Mouse (Mus musculus): ENCODE measurements around the gene Vil1.
A peak's percentile ranks its signal among the peaks of the same experiment; 100 is the strongest.
"Not testable (repeated sequence)": the region's sequence is repeated elsewhere in the genome, so short reads cannot be mapped to it uniquely, and the experiment has no call there.

Gene Vil1

DNA sequence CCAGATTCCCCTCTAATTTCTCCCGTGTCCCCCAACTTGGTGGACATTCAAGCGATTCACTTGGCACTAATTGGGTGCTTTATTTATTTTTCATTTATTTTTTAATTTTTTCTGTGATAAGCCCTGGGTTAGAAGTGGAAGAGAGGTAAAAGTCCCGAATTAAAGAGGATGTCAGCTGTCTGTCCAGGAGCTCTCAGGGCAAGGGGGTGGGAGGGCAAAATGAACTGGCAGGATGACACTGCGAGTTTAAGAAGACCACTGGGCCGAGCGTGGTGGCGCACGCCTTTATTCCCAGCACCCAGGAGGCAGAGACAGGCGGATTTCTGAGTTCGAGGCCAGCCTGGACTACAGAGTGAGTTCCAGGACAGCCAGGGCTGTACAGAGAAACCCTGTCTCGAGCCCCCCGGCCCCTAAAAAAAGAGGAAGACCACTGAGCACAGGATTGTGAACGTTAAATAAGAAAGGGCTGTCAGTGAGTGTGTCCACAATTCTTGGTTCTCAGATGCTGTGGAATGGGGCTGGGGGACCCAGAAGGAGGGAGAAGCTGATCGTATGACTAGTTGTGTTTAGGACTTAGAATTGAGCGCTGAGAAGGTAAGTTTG is 21.7 kb upstream of the Vil1 start:
- DNase-seq = no peak

DNA sequence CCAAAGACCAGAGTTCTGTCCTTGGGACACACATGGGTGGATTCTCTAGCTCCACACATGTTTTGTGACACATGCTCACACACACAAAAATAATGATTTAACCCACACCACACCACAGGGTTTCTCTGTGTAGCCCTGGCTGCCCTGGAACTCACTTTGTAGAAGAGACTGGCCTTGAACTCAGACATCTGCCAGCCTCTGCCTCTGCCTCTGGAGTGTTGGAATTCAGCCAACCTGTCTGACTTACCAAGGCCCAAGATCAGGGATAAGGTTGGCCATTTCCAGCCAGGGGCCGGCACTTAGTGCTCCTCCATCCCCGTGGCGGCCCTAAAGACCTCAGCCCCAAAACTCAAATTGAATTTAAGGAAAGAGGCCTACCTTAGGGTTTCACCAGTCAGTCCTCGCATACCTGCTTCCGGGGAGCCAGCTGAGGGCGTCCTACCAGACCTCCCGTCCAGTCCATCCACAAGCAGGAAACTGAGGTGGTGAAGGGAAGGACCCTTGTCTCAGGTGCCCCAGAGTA is 20.7 kb upstream of the Vil1 start:
- no peak for DNase-seq

DNA sequence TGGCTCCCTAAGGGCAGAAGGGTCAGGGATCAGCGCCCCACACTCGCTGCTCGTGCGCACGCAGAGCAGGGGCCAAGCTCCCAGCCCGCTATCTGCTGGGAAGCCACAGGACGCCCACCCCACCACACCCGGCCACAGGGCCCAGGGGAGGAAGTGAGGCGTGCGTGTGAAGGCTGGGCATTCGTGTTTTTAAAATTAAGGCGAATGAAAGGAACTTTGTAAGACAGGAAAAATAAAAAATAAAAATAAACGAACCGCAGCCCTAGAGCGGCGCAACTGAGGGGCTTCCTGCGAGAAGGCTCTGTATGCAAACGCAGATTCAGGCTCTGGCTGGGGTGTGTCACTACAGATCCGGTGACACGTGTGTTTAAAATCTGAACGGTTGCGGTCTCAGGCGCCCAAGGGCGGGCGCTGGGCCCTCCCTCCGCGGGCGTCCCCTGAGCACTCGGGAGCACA is 19.3 kb upstream of the Vil1 start:
- peak; percentile 76 for DNase-seq

DNA sequence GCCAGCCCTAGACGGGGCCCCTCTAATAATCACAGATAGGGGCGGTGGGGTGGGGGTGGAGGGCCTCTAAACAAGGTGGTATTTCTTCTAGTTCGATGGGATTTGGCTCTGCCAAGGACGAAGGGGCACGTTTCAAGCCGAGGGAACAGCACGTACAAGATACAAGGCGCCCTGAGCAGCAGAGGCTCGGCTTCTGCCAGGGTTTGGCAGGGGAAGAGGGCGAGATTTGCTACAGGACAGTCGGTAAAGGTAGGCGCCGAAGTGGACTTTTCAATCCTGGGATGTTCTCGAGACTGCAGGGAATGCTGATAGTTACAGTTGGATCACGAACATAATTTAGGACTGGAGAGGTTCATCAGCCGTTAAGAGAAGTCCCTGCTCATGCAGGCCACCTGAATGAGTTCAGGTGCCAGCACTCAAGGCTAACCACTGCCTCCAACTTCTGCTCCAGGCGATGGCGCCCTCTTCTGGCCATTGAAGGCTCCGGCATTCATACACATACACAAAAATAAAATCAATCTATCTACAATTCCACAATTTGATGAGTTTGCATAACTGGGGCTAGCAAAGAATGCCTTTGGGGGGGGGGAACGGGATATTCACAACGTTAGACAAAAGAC is 18.8 kb upstream of the Vil1 start:
- DNase-seq = peak; percentile 80

- DNase-seq = peak; percentile 96
Observed at GRCm38 (mm10) chr1:74390924-74391748, 18.0 kb upstream of the Vil1 start, which contains the start of gene Ctdsp1. Gene Ctdsp1 (plus strand): TSS chr1:74391509.

GRCm38 (mm10) chr1:74391844-74392441 is 17.2 kb upstream of the Vil1 start:
- DNase-seq = peak; percentile 86

DNA sequence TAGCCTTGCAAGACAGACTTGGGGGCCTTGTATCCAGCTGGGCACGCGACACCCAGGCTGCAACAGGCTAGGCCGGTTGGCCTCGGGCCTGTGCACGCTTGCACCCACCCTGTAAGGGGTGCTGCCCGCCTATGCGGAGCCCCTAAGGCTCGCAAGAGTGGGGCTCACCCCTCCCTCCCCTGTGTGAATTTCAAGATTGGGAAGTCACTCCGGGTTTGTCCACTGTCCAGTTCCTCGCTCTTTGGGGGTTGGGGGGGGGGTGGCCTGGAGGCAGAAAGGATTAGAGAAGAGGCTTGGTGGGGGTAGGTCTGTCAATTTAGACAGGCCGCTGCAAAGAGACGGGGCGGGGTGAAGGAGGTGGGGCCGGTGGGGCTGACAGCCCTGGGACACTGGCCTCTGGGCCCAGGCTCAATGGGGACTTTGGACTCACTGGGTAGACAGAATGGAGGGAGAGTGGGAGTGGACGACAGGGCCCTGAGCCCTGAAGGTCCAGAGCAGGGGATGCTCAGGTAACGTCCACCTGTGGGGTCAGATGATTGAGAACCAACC is 16.7 kb upstream of the Vil1 start:
- no peak for DNase-seq

DNA sequence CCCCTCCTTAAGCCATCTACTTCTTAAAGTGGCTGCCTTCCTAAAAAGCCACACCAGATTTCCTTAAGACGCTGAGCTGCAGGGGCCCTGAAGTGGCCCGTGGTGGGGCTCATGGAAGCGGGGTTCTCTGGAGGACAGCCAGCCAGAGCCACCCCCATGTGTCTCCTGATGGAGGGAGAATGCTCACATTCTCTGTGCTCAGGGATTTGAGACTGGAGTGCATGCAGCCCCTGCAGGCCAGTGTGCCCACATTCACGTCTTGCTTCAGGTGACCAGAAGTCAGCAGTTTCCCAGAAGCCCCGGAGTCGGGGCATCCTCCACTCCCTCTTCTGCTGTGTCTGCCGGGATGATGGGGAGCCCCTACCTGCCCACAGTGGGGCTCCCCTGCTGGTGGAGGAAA is 16.2 kb upstream of the Vil1 start:
- DNase-seq = no peak

GRCm38 (mm10) chr1:74393697-74394096 is 15.5 kb upstream of the Vil1 start:
- DNase-seq = no peak

DNA sequence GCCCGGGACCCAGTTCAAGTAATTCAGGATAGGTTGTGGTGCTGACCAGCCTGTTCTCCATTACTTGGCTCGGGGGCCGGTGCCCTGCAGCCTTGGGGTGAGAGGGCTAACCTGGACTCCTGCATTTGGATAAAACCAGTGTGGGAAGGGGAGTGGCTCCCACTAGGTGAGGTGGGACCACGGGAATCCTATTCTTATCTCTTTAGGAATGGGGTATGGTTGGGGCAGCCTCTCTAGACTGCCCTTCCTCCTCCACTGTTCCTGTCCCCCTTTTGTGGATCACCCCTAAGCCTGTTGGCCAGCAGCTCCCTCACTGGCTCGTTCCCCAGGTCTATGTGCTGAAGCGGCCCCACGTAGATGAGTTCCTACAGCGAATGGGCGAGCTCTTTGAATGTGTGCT is 14.9 kb upstream of the Vil1 start:
- no peak for DNase-seq

- no peak for DNase-seq
Observed at GRCm38 (mm10) chr1:74394858-74395257, 14.3 kb upstream of the Vil1 start.

DNA sequence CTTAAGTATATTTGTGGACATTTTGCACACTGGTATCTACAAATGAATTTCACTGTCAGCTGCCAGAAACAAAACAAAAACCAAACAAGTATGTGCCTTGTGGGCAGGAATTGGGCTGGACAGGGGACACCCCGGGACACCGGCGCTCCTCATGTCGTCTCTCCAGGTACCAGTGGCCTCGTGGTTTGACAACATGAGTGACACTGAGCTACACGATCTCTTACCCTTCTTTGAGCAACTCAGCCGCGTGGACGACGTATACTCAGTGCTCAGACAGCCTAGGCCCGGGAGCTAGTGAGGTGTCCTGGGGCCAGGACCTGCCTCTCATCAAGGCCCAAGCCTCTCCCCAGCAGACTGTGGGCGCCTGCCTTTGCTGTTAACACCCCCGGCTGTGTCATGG is 13.9 kb upstream of the Vil1 start:
- DNase-seq = no peak

DNA sequence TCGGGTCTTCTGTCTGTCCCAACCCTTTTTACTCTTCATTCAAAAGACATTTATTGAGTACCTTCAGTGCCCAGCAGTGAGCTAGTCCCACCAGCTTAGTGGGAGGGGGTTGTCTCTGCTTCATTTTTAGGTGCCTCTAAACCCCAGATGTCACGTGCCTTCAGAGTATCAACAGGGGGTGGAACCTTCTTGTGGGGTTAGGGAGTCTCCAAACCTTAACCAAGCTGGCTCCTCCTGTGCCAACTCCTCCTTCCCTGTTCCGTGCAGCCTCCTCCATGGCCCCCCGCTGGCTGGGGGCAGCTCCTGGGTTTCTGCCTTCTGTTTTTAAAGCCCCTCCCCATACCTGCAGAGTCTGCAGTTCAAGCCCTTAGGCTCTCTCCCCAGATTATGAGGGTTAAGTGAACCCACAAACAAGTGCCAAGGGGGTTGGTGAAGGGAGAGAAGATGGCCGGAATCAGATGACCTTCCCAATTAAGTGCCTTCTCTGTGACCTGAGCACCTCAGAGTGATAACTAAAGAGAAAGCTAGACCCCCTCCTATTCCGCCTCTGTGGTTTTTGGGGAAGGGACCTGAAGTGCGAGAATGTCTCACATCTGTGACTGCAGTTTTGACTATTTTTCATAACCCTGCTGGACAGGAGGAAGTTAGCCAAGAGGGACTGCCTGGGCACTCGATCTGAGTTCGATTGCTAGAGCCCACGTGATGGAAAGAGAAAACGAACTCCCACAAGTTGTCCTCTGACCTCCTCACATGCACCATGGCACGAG is 12.5 kb upstream of the Vil1 start:
- DNase-seq = not testable (repeated sequence)

GRCm38 (mm10) chr1:74397268-74397918 is 11.8 kb upstream of the Vil1 start:
- DNase-seq = peak; percentile 87

DNA sequence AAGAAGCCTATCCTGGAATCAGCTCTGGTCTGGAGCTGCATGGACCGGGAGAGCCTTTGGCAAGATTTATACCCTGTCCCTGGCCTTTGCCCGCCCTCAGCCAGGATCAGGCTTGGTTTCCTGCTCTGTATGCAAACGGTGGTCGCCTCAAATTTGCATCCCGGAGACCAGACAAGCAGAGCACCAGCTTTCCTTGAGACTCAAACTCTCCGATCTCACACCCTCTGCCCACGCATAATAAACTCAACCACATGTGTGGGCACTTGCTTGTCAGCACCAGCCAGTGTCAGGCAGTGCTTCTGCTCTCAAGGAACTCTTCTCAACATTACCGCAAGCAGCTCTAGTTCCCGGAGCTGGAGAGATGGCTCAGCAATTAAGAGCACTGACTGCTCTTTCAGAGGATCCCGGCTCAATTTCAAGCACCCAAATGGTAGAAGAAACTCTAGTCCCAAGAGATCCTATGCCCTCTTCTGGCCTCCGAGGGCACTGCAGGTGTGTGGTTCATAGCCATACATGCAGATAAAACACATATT is 11.2 kb upstream of the Vil1 start:
- DNase-seq = peak; percentile 86

- DNase-seq = no peak
Observed at GRCm38 (mm10) chr1:74400531-74400930, 8.6 kb upstream of the Vil1 start.

DNA sequence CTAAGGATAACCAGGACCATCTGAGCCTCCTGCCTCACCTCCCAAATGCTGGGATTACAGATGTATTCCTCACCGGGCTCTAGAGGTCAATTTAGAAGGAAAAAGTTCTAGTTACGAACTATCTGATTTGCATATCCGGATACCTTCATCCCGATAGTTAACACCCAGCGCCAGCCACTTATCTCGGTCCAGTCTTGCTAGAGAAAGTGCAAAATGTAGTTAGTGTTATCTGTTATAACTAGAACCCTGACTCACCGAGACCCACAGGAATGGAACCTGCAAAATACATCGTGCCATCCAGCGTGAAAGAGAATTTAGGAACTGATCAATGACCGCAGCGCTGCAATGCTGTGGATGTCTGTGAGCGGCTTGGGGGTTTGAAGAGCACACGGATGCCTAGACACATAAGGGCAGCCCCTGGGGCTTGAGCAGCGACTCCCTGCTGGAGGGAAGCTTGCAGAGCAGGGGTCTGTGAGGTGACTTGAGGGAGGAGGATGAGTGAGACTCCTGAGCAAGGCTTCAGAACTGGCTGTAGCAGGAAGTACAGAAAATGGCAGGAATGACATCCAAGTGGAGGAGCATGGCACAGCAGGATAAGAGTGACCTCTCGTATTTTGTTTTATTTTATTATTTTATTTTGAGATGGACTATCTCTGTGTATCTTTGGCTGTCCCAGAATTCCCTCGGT is 8.0 kb upstream of the Vil1 start:
- DNase-seq = no peak

DNA sequence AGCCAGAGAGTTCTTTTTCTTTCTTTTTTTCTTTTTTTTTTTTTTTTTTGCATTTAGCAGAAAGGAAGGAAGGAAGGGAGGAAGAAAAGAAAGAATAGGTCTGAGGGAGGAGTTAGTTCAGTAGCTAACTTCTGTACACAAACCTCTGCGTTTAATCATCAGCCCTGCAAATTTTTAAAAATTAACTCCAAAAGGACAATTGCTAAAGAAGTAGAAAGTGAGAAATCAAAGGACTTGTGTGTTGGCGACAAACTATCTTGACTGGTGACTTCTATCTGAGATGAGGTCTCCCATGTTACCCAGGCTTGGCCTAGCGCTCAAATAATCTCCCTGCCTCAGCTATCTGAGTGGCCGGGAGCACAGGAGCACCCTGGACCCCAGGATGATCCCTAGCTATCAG is 5.0 kb upstream of the Vil1 start:
- DNase-seq = no peak

DNA sequence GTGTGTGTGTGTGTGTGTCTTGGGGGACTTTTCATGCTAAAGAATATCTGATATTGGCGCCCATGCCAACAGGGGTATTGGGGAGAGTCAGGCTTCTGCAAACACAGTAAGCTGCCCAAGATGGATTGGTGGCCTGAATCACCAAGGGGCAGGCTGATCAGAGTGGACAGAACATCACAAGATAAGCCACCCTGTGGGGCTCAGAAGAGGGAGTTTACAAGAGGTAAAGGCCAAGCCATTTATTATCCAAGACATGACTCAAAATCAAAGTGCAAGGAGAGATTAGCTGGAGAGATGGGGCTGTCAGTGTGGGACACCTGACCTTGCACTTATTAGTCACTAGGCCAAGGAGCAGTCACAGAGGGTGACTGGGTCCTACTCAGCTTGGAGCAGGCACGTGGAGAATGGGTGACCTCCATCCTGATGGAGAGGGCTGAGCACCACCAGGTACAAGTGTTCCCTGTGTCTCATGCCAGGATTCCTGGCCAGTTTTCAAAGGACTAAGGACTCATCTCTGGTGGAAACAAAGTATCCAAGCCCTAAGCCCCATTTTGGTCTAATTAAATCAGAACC is 2.7 kb downstream of the Vil1 start:
- DNase-seq = no peak

GRCm38 (mm10) chr1:74412711-74413110 is 3.5 kb downstream of the Vil1 start:
- DNase-seq = no peak

All from thymus, postnatal 14 days (tissue).